Mouse (Mus musculus): ENCODE results near the gene Mrrf. TPM values are rescaled to one million over a fixed set of nuclear protein-coding genes. Genes with fewer than 3 reads are reported as not detected.

The Mrrf gene
- polyA plus RNA-seq, 1 experiment from 2014 or later: 29.8 TPM

GRCm38 (mm10) chr2:36102559-36102946 lies 33.6 kb upstream of the Mrrf start:
- ATAC-seq (ENCODE audit: extremely low read depth, insufficient number of reproducible peaks, low FRiP score, low TSS enrichment): no peak
- Histone ChIP-seq H3K36me3 (no peaks in the 10 kb centered on the region), H3K9ac (peak overlapping the region; percentile 66; the same call in 1 of the 2 replicates), H3K27ac (replicated peaks) (no peak overlapping the region), H3K4me3 (peak overlapping the region; percentile 57), H3K9me3 (no peaks in the 10 kb centered on the region), H3K27me3 (replicated peaks) (peaks cover 100% of the 10 kb centered on the region), H3K4me1 (peaks cover 41% of the 10 kb centered on the region), H3K4me2 (peak overlapping the region; percentile 91)
- 3% methylated on average over 21 of the region's 21 CpGs for WGBS

DNA sequence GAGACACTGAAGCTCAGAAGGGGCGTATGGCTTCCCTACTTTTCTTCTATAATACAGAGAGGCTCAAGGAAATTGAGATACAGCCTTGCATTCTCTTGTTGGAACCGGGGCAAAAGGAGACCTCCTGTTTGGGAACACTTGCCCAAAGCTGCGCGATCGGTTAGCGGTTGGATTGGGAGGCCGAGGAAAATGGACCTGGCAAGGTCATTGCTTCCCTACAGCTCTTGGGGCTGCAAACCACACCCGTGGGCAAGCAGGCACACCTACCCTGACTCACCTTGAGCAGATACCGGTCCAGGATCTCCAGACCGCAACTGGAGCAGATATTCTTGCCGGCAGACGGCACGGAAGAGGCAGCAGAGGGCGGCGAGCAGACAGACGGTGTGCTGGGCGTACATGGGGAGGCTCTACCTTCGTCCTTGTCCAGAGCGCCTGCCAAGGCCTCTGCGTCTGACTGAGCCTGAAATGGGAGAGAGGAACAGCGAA lies 33.1 kb upstream of the Mrrf start:
- 2% methylated on average over 21 of the region's 21 CpGs for WGBS
- Histone ChIP-seq H3K9me3 (no peaks in the 10 kb centered on the region), H3K27ac (replicated peaks) (no peak overlapping the region), H3K9ac (peak overlapping the region; percentile 66), H3K4me1 (peaks cover 41% of the 10 kb centered on the region), H3K27me3 (replicated peaks) (peaks cover 100% of the 10 kb centered on the region), H3K4me2 (peak overlapping the region; percentile 91), H3K36me3 (no peaks in the 10 kb centered on the region), H3K4me3 (peak overlapping the region; percentile 57)
- no peak for ATAC-seq (ENCODE audit: extremely low read depth, insufficient number of reproducible peaks, low FRiP score, low TSS enrichment)

DNA sequence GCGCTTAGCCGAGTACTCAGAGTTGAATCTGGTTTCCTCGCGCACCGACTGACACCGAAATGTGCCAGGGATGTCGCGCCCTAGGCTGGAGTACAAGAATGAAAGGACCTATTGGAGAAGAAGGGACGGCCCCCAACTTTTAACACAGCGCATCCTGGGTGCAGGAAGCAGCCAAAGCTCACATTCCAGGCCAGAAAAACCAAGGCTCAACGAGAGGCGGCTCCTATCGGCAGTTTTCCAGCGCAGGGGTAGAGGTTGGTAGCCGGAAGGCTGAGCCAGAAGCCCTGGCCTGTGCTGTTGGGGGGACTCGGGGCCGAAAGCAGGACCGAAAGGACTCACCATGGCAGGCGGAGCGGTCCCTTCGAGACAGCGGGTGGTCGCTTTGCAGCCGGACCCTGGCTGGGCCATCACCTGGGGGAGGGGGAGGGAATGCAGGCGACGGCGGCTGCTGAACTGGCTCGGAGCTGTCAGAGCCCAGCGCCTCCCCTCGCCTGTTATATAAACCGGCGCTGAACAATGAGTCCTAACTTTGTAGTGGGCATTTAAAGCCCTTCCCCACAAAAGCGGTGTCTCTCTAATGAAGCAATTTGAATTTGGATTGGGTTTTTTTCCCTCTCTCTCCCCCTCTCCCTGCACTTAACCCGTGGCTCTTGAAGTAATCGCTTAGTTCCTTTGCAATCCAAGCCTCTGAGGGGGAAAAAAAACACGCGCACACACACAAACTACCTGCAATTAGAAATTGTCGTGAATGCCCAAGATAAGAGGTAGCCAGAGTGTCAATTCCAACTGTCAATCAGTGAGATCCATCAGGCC lies 32.4 kb upstream of the Mrrf start:
- ATAC-seq (ENCODE audit: extremely low read depth, insufficient number of reproducible peaks, low FRiP score, low TSS enrichment): no peak
- peaks cover 100% of the 10 kb centered on the region for H3K27me3 ChIP-seq (replicated peaks)
- H3K36me3 ChIP-seq: no peaks in the 10 kb centered on the region
- no peak overlapping the region for H3K27ac ChIP-seq (replicated peaks)
- 1% methylated on average over 38 of the region's 38 CpGs for WGBS
- H3K4me1 ChIP-seq: peaks cover 41% of the 10 kb centered on the region
- H3K9me3 ChIP-seq: no peaks in the 10 kb centered on the region
- peak overlapping the region; percentile 57 for H3K4me3 ChIP-seq
- peak overlapping the region; percentile 66 for H3K9ac ChIP-seq
- H3K4me2 ChIP-seq: peak overlapping the region; percentile 91

DNA sequence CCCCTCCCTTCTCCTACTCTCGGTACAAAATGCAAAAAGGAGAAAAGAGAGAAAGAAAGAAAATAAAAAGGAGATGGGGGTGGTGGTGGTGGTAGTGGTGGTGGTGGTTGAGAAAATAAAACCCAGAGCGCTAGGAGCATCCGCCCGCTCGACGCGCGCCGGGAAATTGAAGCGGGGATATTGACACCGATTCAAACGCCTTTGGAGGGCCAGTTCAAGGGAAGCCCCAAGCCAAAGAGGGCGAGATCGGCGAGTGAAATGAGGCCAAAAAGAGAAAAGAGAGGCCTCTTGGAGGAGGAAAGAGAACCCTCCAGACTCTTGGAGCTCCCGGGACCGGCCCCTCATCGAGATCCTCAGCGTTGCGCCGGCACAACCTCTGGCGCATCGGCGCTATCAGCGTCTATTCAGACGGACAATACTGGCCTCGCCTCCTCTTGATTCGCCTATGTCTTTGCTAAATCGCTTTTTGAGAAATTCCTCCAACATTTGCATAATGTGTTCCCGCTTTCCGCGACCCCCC lies 31.7 kb upstream of the Mrrf start:
- H3K36me3 ChIP-seq: no peaks in the 10 kb centered on the region
- H3K4me1 ChIP-seq: peaks cover 41% of the 10 kb centered on the region
- H3K27ac ChIP-seq (replicated peaks): no peak overlapping the region
- peak overlapping the region; percentile 75 for H3K9ac ChIP-seq
- peak overlapping the region; percentile 57 for H3K4me3 ChIP-seq
- under 1% methylated on average over 32 of the region's 32 CpGs for WGBS
- no peaks in the 10 kb centered on the region for H3K9me3 ChIP-seq
- ATAC-seq (ENCODE audit: extremely low read depth, insufficient number of reproducible peaks, low FRiP score, low TSS enrichment): no peak
- peaks cover 100% of the 10 kb centered on the region for H3K27me3 ChIP-seq (replicated peaks)
- H3K4me2 ChIP-seq: peak overlapping the region; percentile 91

DNA sequence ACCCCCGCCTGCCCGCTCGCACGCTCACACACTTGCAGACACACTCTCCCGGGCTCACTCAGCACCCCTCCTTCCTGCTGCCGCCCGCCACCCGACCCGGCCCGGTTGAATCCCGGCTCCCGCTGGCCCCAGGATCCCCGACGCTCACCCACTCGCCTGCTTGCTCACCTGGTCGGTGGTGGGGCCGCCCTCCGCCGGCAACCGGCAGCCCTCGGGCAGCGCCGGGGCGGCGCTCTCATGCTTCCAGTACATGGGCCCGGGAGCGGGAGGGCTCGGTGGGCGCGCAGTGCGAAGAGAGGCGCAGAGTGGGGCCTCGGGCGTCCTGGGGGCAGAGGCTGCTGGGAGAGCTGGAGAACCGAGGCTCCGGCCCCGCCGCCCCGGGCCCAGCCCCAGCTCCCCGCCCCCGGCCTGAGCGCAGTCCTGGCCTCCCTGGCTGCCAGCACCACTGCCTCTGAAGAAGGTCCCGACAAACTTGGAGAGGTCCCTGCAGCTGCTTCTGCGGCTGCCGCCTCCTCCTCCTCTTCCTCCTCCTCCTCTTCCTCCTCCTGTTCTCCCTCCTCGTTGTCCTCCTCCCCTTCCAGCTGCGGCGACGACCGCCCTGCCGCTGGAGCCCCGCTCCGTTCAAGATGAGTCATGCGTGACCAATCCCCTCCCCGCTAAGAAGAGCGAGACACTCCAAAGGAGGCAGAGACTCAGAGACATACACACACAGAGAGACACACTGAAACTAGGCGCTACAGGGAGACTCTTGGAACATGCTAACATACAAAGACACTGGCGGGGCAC lies 31.0 kb upstream of the Mrrf start, which contains the start of gene Lhx6:
Lhx6 (minus strand) TSS at position 453 of the 786 bp plus-strand sequence.
- Histone ChIP-seq H3K27me3 (replicated peaks) (peaks cover 100% of the 10 kb centered on the region), H3K4me3 (peak within 1 kb of the TSS; percentile 57), H3K4me1 (peaks cover 41% of the 10 kb centered on the region), H3K36me3 (no peaks in the 10 kb centered on the region), H3K27ac (replicated peaks) (no peak within 1 kb of the TSS), H3K9ac (peak within 1 kb of the TSS; percentile 75), H3K9me3 (no peaks in the 10 kb centered on the region), H3K4me2 (peak within 1 kb of the TSS; percentile 91)
- under 1% methylated on average over 55 of the region's 58 CpGs for WGBS
- no peak for ATAC-seq (ENCODE audit: extremely low read depth, insufficient number of reproducible peaks, low FRiP score, low TSS enrichment)

DNA sequence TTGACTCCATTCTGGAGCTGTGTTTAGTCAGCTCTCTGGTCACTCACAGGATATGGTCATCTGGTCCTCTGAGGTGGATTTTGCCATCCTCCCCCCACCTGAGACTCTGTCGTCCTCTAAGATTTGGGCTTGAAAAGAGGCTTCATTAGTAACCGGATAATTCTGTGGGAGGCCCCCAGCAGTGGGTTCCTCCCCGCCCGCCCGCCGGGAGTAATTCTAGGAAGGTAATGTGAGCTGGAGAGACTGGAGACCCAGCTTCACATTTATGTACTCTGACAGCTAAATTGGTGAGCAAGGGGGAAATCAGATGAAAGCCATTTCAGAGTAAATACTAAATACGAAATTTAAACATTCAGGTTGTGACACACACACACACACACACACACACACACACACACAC lies 27.6 kb upstream of the Mrrf start:
- Histone ChIP-seq H3K4me1 (peaks cover 21% of the 10 kb centered on the region), H3K27ac (replicated peaks) (no peak overlapping the region)
- WGBS: 11% methylated on average over 7 of the region's 7 CpGs

GRCm38 (mm10) chr2:36112632-36113031 lies 23.6 kb upstream of the Mrrf start:
- Histone ChIP-seq H3K4me2 (no peak overlapping the region), H3K4me1 (no peaks in the 10 kb centered on the region), H3K9ac (no peak overlapping the region), H3K27me3 (replicated peaks) (peaks cover 50% of the 10 kb centered on the region), H3K36me3 (peaks cover 24% of the 10 kb centered on the region), H3K27ac (replicated peaks) (no peak overlapping the region), H3K9me3 (no peaks in the 10 kb centered on the region), H3K4me3 (no peak overlapping the region)
- ATAC-seq (ENCODE audit: extremely low read depth, insufficient number of reproducible peaks, low FRiP score, low TSS enrichment): no peak
- WGBS: 75% methylated on average over 3 of the region's 3 CpGs

More for the DNA sequence above, 27.6 kb upstream of the Mrrf start:
- H3K9me3 ChIP-seq: no peaks in the 10 kb centered on the region
- H3K36me3 ChIP-seq: no peaks in the 10 kb centered on the region
- H3K4me2 ChIP-seq: no peak overlapping the region
- H3K27me3 ChIP-seq (replicated peaks): peaks cover 91% of the 10 kb centered on the region
- H3K9ac ChIP-seq: no peak overlapping the region
- ATAC-seq (ENCODE audit: extremely low read depth, insufficient number of reproducible peaks, low FRiP score, low TSS enrichment): no peak
- no peak overlapping the region for H3K4me3 ChIP-seq

GRCm38 (mm10) chr2:36126795-36127429 lies 9.3 kb upstream of the Mrrf start:
- H3K4me3 ChIP-seq: no peak overlapping the region
- WGBS: 88% methylated on average over 9 of the region's 9 CpGs
- no peak overlapping the region for H3K9ac ChIP-seq
- H3K9me3 ChIP-seq: no peaks in the 10 kb centered on the region
- H3K27ac ChIP-seq (replicated peaks): no peak overlapping the region
- H3K4me1 ChIP-seq: peaks cover 14% of the 10 kb centered on the region
- no peaks in the 10 kb centered on the region for H3K27me3 ChIP-seq (replicated peaks)
- peaks cover 88% of the 10 kb centered on the region for H3K36me3 ChIP-seq
- no peak overlapping the region for H3K4me2 ChIP-seq
- ATAC-seq (ENCODE audit: extremely low read depth, insufficient number of reproducible peaks, low FRiP score, low TSS enrichment): no peak

DNA sequence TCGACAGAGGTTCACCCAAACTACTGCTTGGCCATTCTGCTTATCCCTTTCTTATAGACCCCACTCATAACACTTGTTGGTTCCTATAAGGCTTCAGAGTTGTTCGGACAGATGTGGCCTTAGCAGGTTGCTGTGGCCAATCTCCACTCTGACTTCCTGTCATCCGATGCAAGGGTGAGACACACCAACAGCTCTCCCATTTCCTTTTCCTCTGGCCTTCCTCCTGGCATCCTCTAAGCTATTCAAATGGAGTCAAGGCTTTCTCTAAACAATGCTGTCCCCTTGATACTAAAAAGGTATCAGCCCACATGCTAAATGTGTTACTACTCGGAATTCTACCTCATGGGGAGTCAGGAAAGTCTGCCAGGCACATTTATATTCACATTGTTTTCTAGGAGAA lies 8.2 kb upstream of the Mrrf start:
- Histone ChIP-seq H3K4me2 (no peak overlapping the region), H3K36me3 (peaks cover 88% of the 10 kb centered on the region), H3K4me1 (peaks cover 14% of the 10 kb centered on the region), H3K27me3 (replicated peaks) (no peaks in the 10 kb centered on the region), H3K4me3 (no peak overlapping the region), H3K9ac (no peak overlapping the region), H3K9me3 (no peaks in the 10 kb centered on the region), H3K27ac (replicated peaks) (no peak overlapping the region)
- 60% methylated on average over 4 of the region's 4 CpGs for WGBS
- ATAC-seq (ENCODE audit: extremely low read depth, insufficient number of reproducible peaks, low FRiP score, low TSS enrichment): no peak

- ATAC-seq (ENCODE audit: extremely low read depth, insufficient number of reproducible peaks, low FRiP score, low TSS enrichment): no peak
- Histone ChIP-seq H3K27ac (replicated peaks) (no peak overlapping the region), H3K27me3 (replicated peaks) (no peaks in the 10 kb centered on the region), H3K36me3 (peaks cover 88% of the 10 kb centered on the region), H3K9me3 (no peaks in the 10 kb centered on the region), H3K4me2 (no peak overlapping the region), H3K4me1 (peaks cover 14% of the 10 kb centered on the region), H3K9ac (no peak overlapping the region), H3K4me3 (no peak overlapping the region)
- 81% methylated on average over 3 of the region's 3 CpGs for WGBS
Measured at GRCm38 (mm10) chr2:36129051-36129450, 7.1 kb upstream of the Mrrf start.

- peaks cover 39% of the 10 kb centered on the region for H3K4me1 ChIP-seq
- H3K4me3 ChIP-seq: peak overlapping the region; percentile 88
- WGBS: under 1% methylated on average over 4 of the region's 4 CpGs
- no peaks in the 10 kb centered on the region for H3K27me3 ChIP-seq (replicated peaks)
- H3K36me3 ChIP-seq: peaks cover 40% of the 10 kb centered on the region
- no peaks in the 10 kb centered on the region for H3K9me3 ChIP-seq
- peak overlapping the region; percentile 87 for H3K4me2 ChIP-seq
- H3K27ac ChIP-seq (replicated peaks): peak overlapping the region; percentile 92
- ATAC-seq (ENCODE audit: extremely low read depth, insufficient number of reproducible peaks, low FRiP score, low TSS enrichment): no peak
- peak overlapping the region; percentile 92 for H3K9ac ChIP-seq
Measured at GRCm38 (mm10) chr2:36135887-36136286, 302 bp upstream of the Mrrf start.
